Mouse (Mus musculus): Measurements from ENCODE around the gene Tle4. TPM values are rescaled to one million over a fixed set of nuclear protein-coding genes. Genes with fewer than 3 reads are reported as not detected.

Tle4 gene
- total RNA-seq, 1 experiment from 2014 or later = 35.3 TPM

DNA sequence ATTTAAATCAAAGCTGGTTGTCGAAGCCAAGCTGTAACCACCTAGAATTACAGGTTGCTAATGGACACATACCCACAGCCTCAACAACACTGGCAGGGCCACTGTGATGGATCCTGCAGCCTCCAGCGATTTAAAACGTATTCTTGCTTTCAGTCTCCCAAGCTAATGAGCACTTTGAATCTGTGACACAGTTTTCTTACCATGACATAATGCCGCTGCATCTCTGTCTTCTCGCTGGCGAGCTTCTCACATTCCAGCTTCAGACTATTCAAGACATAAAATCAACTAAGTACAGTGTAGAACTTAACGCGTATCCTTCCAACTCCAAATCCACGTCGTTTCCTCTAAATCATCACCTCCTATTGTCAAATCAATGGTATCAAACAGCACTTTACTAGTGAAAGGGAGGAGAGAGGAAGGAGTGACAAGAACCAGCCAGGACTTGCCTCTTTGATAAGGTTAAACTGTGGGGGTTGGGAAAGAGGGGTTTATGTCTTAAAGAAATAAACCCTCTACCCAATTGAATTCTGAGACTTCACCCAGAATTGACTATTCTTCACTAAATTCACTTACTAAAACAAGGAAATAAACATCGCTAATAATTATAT is 2.4 kb downstream of the Tle4 start:
- no peak for ATAC-seq (replicated peaks; ENCODE audit: insufficient number of reproducible peaks, low FRiP score, low TSS enrichment, poor library complexity, severe bottlenecking)

GRCm38 (mm10) chr19:14594537-14594936 is 3.3 kb downstream of the Tle4 start:
- ATAC-seq (replicated peaks; ENCODE audit: insufficient number of reproducible peaks, low FRiP score, low TSS enrichment, poor library complexity, severe bottlenecking) = no peak

GRCm38 (mm10) chr19:14591809-14592535 is 5.9 kb downstream of the Tle4 start:
- ATAC-seq (replicated peaks; ENCODE audit: insufficient number of reproducible peaks, low FRiP score, low TSS enrichment, poor library complexity, severe bottlenecking) = no peak

DNA sequence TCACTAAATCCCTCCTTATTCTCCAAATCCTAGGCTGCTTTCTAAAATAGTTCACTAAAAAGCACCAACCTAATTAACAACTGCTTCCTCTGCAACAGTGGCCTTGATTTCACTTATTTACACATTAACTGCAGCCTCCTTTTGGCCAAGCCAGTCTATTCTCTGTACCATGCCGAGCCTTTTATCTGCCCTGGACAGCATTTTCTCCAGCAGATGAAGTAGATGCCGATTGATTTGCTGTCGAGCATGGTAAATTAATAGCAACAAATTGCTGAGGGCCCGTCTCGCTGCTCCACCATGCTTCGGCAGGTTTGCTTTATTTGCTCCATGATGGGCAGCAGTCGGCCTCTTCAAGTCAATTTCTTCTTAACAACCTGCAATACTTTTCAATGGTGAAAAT is 7.7 kb downstream of the Tle4 start:
- ATAC-seq (replicated peaks; ENCODE audit: insufficient number of reproducible peaks, low FRiP score, low TSS enrichment, poor library complexity, severe bottlenecking) = no peak

DNA sequence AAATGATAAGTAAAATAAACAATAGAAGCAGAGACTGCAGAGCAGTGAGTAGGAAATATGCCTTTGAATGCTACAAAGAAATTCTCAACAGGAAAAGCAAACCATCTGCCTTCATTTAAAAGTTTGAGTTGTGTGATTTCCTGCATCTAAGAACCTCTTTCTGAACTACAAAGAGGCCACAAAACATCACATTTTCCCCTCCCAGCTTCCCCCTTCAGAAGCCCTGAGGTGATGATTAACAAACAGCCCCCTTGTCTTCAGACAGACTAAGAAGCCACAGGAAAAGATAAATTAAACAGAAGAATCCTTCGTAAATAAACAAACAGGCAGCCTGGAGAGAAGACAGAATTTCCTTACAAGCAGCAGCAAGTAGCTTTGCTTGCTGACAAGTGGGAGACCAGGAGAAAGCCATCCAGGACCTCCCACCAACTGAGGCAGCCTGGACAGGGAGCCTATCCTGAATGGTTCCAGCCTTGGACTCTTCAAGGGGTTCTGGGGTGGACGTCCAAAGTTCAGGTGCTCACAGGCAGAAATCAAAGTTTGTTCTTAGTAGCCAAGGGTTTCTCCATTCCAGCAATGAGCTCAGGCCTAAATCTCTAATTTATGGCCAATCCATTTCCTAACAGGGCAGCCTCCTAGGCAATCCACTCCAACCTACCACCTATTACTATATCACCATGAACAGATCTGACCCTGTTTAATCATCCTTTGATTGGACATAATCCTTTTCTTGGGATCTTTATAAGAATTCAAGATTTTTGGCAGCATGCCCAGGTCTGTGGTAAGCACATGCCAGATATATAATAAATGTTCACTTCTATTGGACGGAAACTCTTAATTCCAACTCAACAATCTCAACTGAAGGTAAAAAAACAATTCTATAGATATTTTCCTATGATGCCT is 9.4 kb downstream of the Tle4 start:
- no peak for ATAC-seq (replicated peaks; ENCODE audit: insufficient number of reproducible peaks, low FRiP score, low TSS enrichment, poor library complexity, severe bottlenecking)

- ATAC-seq (replicated peaks; ENCODE audit: insufficient number of reproducible peaks, low FRiP score, low TSS enrichment, poor library complexity, severe bottlenecking) = peak; percentile 96
Observed at GRCm38 (mm10) chr19:14586171-14586570, 11.7 kb downstream of the Tle4 start.

GRCm38 (mm10) chr19:14585731-14586130 is 12.1 kb downstream of the Tle4 start:
- no peak for ATAC-seq (replicated peaks; ENCODE audit: insufficient number of reproducible peaks, low FRiP score, low TSS enrichment, poor library complexity, severe bottlenecking)

DNA sequence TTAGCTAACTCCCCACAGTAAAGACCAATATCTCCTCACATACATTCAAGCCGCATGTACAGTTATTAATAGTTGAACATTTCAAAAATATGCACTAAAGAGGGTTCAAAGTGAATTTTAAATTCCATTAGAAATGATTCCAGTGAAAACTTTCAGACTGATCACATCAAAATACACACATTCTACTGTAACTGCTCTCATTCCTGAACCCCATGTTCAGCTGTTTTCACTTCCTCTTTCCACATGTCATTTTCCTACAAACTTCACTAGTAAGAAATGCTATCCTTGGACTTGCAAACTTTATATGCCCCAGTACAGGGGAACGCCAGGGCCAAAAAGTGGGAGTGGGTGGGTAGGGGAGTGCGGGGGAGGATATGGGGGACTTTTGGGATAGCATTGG is 12.6 kb downstream of the Tle4 start:
- no peak for ATAC-seq (replicated peaks; ENCODE audit: insufficient number of reproducible peaks, low FRiP score, low TSS enrichment, poor library complexity, severe bottlenecking)

- ATAC-seq (replicated peaks; ENCODE audit: insufficient number of reproducible peaks, low FRiP score, low TSS enrichment, poor library complexity, severe bottlenecking) = no peak
Observed at GRCm38 (mm10) chr19:14578698-14579097, 19.2 kb downstream of the Tle4 start.

DNA sequence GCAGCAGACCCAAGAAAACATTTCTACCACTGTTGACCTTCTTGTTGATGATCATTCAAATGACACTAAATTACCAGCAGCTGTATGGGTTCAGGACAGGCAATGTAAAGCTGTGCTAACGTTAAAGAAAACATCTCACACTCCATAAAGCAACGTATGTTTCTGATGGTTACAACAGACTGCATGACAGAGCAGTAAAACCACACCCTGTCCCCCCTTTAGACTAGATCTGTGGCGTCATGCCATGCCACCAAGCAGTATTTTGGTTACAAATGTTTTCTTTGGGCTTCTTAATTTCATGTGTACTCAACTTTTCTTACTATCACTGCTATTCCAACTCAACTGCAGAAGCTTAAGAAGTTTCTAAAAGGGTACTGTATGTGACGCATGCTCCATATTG is 19.8 kb downstream of the Tle4 start:
- ATAC-seq (replicated peaks; ENCODE audit: insufficient number of reproducible peaks, low FRiP score, low TSS enrichment, poor library complexity, severe bottlenecking) = no peak

- no peak for ATAC-seq (replicated peaks; ENCODE audit: insufficient number of reproducible peaks, low FRiP score, low TSS enrichment, poor library complexity, severe bottlenecking)
Observed at GRCm38 (mm10) chr19:14576311-14576710, 21.5 kb downstream of the Tle4 start.

- ATAC-seq (replicated peaks; ENCODE audit: insufficient number of reproducible peaks, low FRiP score, low TSS enrichment, poor library complexity, severe bottlenecking) = no peak
Observed at GRCm38 (mm10) chr19:14568879-14569278, 29.0 kb downstream of the Tle4 start.

GRCm38 (mm10) chr19:14567081-14567480 is 30.8 kb downstream of the Tle4 start:
- no peak for ATAC-seq (replicated peaks; ENCODE audit: insufficient number of reproducible peaks, low FRiP score, low TSS enrichment, poor library complexity, severe bottlenecking)

DNA sequence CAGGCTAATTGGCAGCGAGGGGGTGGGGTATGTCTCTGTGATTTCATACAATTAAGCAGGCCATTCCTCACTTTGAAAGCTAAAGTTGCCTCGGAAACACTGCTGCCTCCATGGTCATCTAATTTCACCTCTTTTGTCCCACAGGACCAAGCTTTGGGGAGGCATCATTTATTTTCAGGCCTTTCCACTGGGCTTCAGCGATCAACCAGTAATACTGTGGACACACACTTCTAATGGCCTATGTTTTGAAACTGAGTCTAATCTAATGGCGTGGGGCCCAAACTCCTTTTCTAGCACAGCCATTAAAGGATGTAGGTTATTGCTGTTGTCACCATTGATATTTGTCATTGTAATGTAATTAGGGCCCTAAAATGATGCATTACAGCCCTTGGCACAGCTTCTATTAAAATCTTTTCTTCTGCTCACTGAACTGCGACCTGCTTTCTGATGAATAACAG is 31.3 kb downstream of the Tle4 start:
- ATAC-seq (replicated peaks; ENCODE audit: insufficient number of reproducible peaks, low FRiP score, low TSS enrichment, poor library complexity, severe bottlenecking) = no peak

GRCm38 (mm10) chr19:14565424-14566069 is 32.3 kb downstream of the Tle4 start:
- 0 out of 2 replicates have a peak, but pooled peaks have one; percentile 35 for ATAC-seq (replicated peaks; ENCODE audit: insufficient number of reproducible peaks, low FRiP score, low TSS enrichment, poor library complexity, severe bottlenecking)

GRCm38 (mm10) chr19:14563273-14563959 is 34.4 kb downstream of the Tle4 start:
- ATAC-seq (replicated peaks; ENCODE audit: insufficient number of reproducible peaks, low FRiP score, low TSS enrichment, poor library complexity, severe bottlenecking) = no peak

DNA sequence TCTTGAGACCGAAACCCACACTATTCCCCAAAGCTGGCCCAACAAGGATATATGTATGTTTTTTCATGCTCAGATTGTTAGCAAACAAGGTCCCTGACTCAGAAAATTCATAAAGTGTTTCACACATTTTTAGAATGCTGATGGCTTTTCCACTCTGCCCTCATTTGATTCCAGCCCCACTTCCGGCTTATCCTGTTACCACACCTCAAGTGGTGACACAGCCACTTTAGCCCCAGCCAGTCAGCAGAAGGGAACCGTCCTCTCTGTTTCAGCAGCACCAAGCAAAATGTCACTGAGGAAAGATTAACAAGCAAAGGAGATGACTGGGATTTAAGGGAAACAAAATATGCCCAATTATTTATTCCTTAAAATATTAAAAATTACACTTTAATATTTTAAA is 50.0 kb downstream of the Tle4 start:
- ATAC-seq (replicated peaks; ENCODE audit: insufficient number of reproducible peaks, low FRiP score, low TSS enrichment, poor library complexity, severe bottlenecking) = no peak

GRCm38 (mm10) chr19:14547133-14547842 is 50.6 kb downstream of the Tle4 start:
- ATAC-seq (replicated peaks; ENCODE audit: insufficient number of reproducible peaks, low FRiP score, low TSS enrichment, poor library complexity, severe bottlenecking) = no peak

Data from monocyte, adult 5-6 weeks (primary cell).